Comparison of ENCODE assay signal across 8 mouse cellular contexts in genomic region chr7:114817291-114817806, GRCm38 (mm10).
A peak's percentile ranks its signal among the peaks of the same experiment; 100 is the strongest.
DNase-seq lines count a peak whose midpoint lies in the region; ATAC-seq and TF ChIP-seq lines count a peak whose summit lies in the region.

No protein-coding gene starts in this region.

- no peak for TF ChIP-seq EP300 in heart, postnatal 0 days (IDR thresholded peaks at IDR 0.05; ENCODE audit: low read depth)
- no peak for TF ChIP-seq EP300 in liver, embryonic 14.5 days (IDR thresholded peaks at IDR 0.05; ENCODE audit: low read depth)

- no peaks in the 10 kb centered on the region for H3K9me3 ChIP-seq in forebrain, embryonic 11.5 days (ENCODE audit: control insufficient read depth, low read length)
- no peaks in the 10 kb centered on the region for H3K9me3 ChIP-seq in heart, postnatal 0 days (replicated peaks; ENCODE audit: control insufficient read depth, low read length)
- H3K9me3 ChIP-seq in liver, embryonic 14.5 days (ENCODE audit: control insufficient read depth, low read length), result no peaks in the 10 kb centered on the region
- H3K9me3 ChIP-seq in neural tube, embryonic 13.5 days, result no peaks in the 10 kb centered on the region

- no peak overlapping the region for H3K9ac ChIP-seq in forebrain, embryonic 11.5 days (ENCODE audit: low read length)
- H3K9ac ChIP-seq in heart, postnatal 0 days (replicated peaks; ENCODE audit: low read depth, low read length), result no peak overlapping the region
- no peak overlapping the region for H3K9ac ChIP-seq in liver, embryonic 14.5 days (replicated peaks)
- no peak overlapping the region for H3K9ac ChIP-seq in neural tube, embryonic 13.5 days

- 5% methylated on average over 6 of the region's 6 CpGs for WGBS in forebrain, embryonic 11.5 days
- WGBS in heart, postnatal 0 days, result 10% methylated on average over 6 of the region's 6 CpGs
- 13% methylated on average over 6 of the region's 6 CpGs for WGBS in liver, embryonic 14.5 days (ENCODE audit: insufficient replicate concordance)
- WGBS in neural tube, embryonic 13.5 days, result 10% methylated on average over 6 of the region's 6 CpGs

- TF ChIP-seq CTCF in heart, postnatal 0 days (IDR thresholded peaks at IDR 0.05; ENCODE audit: low read depth), result peak; percentile 97
- TF ChIP-seq CTCF in liver, embryonic 14.5 days (IDR thresholded peaks at IDR 0.05; ENCODE audit: low read depth), result peak; percentile 96

- no peaks in the 10 kb centered on the region for H3K4me1 ChIP-seq in forebrain, embryonic 11.5 days (replicated peaks; ENCODE audit: control insufficient read depth, insufficient read depth, low read length)
- H3K4me1 ChIP-seq in heart, postnatal 0 days (ENCODE audit: control insufficient read depth, insufficient read depth), result no peaks in the 10 kb centered on the region
- H3K4me1 ChIP-seq in liver, embryonic 14.5 days (replicated peaks; ENCODE audit: control insufficient read depth in 2 of 2, insufficient read depth in 2 of 2, low read length in 1 of 2), result no peaks in the 10 kb centered on the region
- no peaks in the 10 kb centered on the region for H3K4me1 ChIP-seq in neural tube, embryonic 13.5 days (replicated peaks)

- no peak overlapping the region for H3K4me3 ChIP-seq in forebrain, embryonic 11.5 days (ENCODE audit: low read depth, low read length)
- H3K4me3 ChIP-seq in heart, postnatal 0 days (ENCODE audit: low read depth, low read length), result no peak overlapping the region
- no peak overlapping the region for H3K4me3 ChIP-seq in liver, embryonic 14.5 days (ENCODE audit: insufficient read depth in 1 of 2, low read depth in 2 of 2, low read length in 2 of 2)
- H3K4me3 ChIP-seq in neural tube, embryonic 13.5 days, result no peak overlapping the region

- peak; percentile 81 for ATAC-seq in forebrain, embryonic 11.5 days (replicated peaks; ENCODE audit: low FRiP score)
- peak; percentile 87 for ATAC-seq in heart, postnatal 0 days (ENCODE audit: insufficient read depth, low read depth)
- peak; percentile 50; the same call in 1 of the 2 replicates for ATAC-seq in liver, embryonic 14.5 days (ENCODE audit: insufficient read depth)
- ATAC-seq in neural tube, embryonic 13.5 days (ENCODE audit: low read depth), result peak; percentile 93

- DNase-seq in CD8-positive naive resting alpha-beta T cell, adult 2 months (ENCODE audit: low read depth in 2 of 2, low spot score in 2 of 2), result peak; percentile 24 to 47
- DNase-seq in c-Kit-positive CD71-negative TER-119-negative erythroid progenitor cells, embryonic 14.5 days (ENCODE audit: low read depth), result peak; percentile 53
- peak; percentile 93 for DNase-seq in forebrain, embryonic 11.5 days (ENCODE audit: low spot score)
- peak; percentile 78 for DNase-seq in heart, postnatal 0 days (ENCODE audit: low spot score)
- peak; percentile 71 to 92 for DNase-seq in kidney, postnatal 36 days
- peak; percentile 12 to 37 (median 20) for DNase-seq in liver, embryonic 14.5 days (ENCODE audit: low read depth in 3 of 3, low spot score in 3 of 3)
- peak; percentile 31 for DNase-seq in telencephalon, adult 2 months (ENCODE audit: low read depth, low spot score)

- no peaks in the 10 kb centered on the region for H3K36me3 ChIP-seq in forebrain, embryonic 11.5 days (ENCODE audit: control insufficient read depth, insufficient read depth, low read length)
- no peaks in the 10 kb centered on the region for H3K36me3 ChIP-seq in heart, postnatal 0 days (replicated peaks; ENCODE audit: control insufficient read depth, insufficient read depth, low read length)
- H3K36me3 ChIP-seq in liver, embryonic 14.5 days (replicated peaks; ENCODE audit: control insufficient read depth, insufficient read depth, low read depth), result no peaks in the 10 kb centered on the region
- H3K36me3 ChIP-seq in neural tube, embryonic 13.5 days, result no peaks in the 10 kb centered on the region

- no peak overlapping the region for H3K4me2 ChIP-seq in forebrain, embryonic 11.5 days (ENCODE audit: low read depth, low read length, severe bottlenecking)
- no peak overlapping the region for H3K4me2 ChIP-seq in heart, postnatal 0 days (ENCODE audit: low read depth, low read length)
- no peak overlapping the region for H3K4me2 ChIP-seq in liver, embryonic 14.5 days (ENCODE audit: low read depth)
- H3K4me2 ChIP-seq in neural tube, embryonic 13.5 days, result no peak overlapping the region

- no peaks in the 10 kb centered on the region for H3K27me3 ChIP-seq in forebrain, embryonic 11.5 days (ENCODE audit: control insufficient read depth, insufficient read depth, low read length)
- no peaks in the 10 kb centered on the region for H3K27me3 ChIP-seq in heart, postnatal 0 days (ENCODE audit: control insufficient read depth, insufficient read depth, low read length)
- H3K27me3 ChIP-seq in liver, embryonic 14.5 days (ENCODE audit: control insufficient read depth, insufficient read depth, low read length), result no peaks in the 10 kb centered on the region
- H3K27me3 ChIP-seq in neural tube, embryonic 13.5 days, result no peaks in the 10 kb centered on the region

- no peak overlapping the region for H3K27ac ChIP-seq in forebrain, embryonic 11.5 days (ENCODE audit: low read depth, low read length)
- no peak overlapping the region for H3K27ac ChIP-seq in heart, postnatal 0 days (ENCODE audit: low read depth)
- H3K27ac ChIP-seq in liver, embryonic 14.5 days, result no peak overlapping the region
- H3K27ac ChIP-seq in neural tube, embryonic 13.5 days (replicated peaks), result no peak overlapping the region

Comparison
In these comparisons a context has a peak if more than half of its experiments do, and no peak if none do; other contexts are left out.
1. DNase-seq: peak in every context shown above with its lines; median percentile 93 in forebrain, embryonic 11.5 days; 82 in kidney, postnatal 36 days; 78 in heart, postnatal 0 days; 53 in c-Kit-positive CD71-negative TER-119-negative erythroid progenitor cells, embryonic 14.5 days; 36 in CD8-positive naive resting alpha-beta T cell, adult 2 months; 31 in telencephalon, adult 2 months; 20 in liver, embryonic 14.5 days.